Comparison of ENCODE assay signal across 19 mouse cellular contexts in the genomic region with DNA sequence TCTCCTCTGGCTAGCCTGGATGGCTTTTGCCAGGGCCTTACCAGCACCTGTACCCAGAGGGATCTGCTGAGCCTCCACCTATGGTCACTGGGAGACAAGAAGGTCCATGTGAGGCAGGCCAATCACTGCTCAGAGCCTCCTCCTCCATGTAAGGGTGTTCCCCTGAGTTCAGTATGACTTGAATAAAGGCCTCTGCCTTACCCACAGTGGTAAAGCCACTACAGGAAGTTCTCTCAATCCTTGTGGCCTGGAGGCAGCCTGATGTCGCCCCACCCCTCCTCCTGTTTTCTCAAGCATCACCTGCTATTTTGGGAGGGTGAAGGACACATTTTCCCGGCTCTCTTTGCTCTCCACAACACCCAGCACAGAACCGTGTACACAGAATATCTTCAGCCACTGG. TPM values are rescaled to one million over a fixed set of nuclear protein-coding genes. Genes with fewer than 3 reads are reported as not detected.
"Had no signal": no experiment of that assay in that cellular context is flagged by ENCODE, and none has a peak within 500 bp of the region (broad histone marks: within the 10 kb centered on the region; RNA-seq: fewer than 3 reads in every experiment).

No protein-coding gene starts in this region.

- DNase-seq: kidney, adult 2 months; kidney, postnatal 25 days; layer of hippocampus, adult 9-11 months; liver; liver, postnatal 0 days; lung, postnatal 14 days; thymus, adult 18-20 months; thymus, postnatal 36 days had no signal

- ATAC-seq: liver, postnatal 0 days; midbrain, embryonic 15.5 days had no signal

- H3K9me3 ChIP-seq: limb, embryonic 10.5 days; limb, embryonic 13.5 days; midbrain, embryonic 12.5 days; midbrain, embryonic 15.5 days had no signal

- H3K9ac ChIP-seq: limb, embryonic 13.5 days; liver, embryonic 14.5 days; liver, postnatal 0 days; midbrain, embryonic 12.5 days; midbrain, embryonic 15.5 days had no signal

- H3K27ac ChIP-seq: kidney, postnatal 0 days; layer of hippocampus, adult 2 months; limb, embryonic 10.5 days; limb, embryonic 13.5 days; liver, embryonic 14.5 days; macrophage; midbrain, embryonic 12.5 days; midbrain, embryonic 15.5 days had no signal

- H3K36me3 ChIP-seq: limb, embryonic 10.5 days; limb, embryonic 13.5 days; midbrain, embryonic 12.5 days; midbrain, embryonic 15.5 days had no signal

- H3K4me2 ChIP-seq: limb, embryonic 13.5 days; midbrain, embryonic 12.5 days; midbrain, embryonic 15.5 days had no signal

- H3K27me3 ChIP-seq: limb, embryonic 13.5 days; midbrain, embryonic 12.5 days; midbrain, embryonic 15.5 days had no signal

- H3K4me3 ChIP-seq: layer of hippocampus, adult 2 months; limb, embryonic 10.5 days; limb, embryonic 13.5 days; midbrain, embryonic 12.5 days; midbrain, embryonic 15.5 days had no signal

RNA-seq across cellular contexts. Expression of gene Trpm1, which starts 42.5 kb away (rescaled TPM):
- total RNA-seq: layer of hippocampus, adult 2 months; megakaryocyte, adult 5-6 weeks had no signal
- polyA plus RNA-seq: kidney, embryonic 14.5 days; large intestine, adult 2 months; liver, embryonic 14.5 days; liver, postnatal 0 days; macrophage had no signal
